Mouse (Mus musculus): ENCODE measurements around the gene Bahcc1.
A peak's percentile ranks its signal among the peaks of the same experiment; 100 is the strongest.

The Bahcc1 gene

GRCm38 (mm10) chr11:120206069-120206668 is 26.6 kb upstream of the Bahcc1 start:
- DNase-seq (ENCODE audit: low spot score in 2 of 2): no peak

- DNase-seq (ENCODE audit: low spot score in 2 of 2): no peak
Observed at GRCm38 (mm10) chr11:120206669-120207090, 26.1 kb upstream of the Bahcc1 start.

- no peak for DNase-seq (ENCODE audit: low spot score in 2 of 2)
Observed at GRCm38 (mm10) chr11:120208848-120209247, 23.9 kb upstream of the Bahcc1 start.

- no peak for DNase-seq (ENCODE audit: low spot score in 2 of 2)
Observed at GRCm38 (mm10) chr11:120209462-120209861, 23.3 kb upstream of the Bahcc1 start.

GRCm38 (mm10) chr11:120215726-120216241 is 17.0 kb upstream of the Bahcc1 start:
- DNase-seq (ENCODE audit: low spot score in 2 of 2): no peak

GRCm38 (mm10) chr11:120216540-120217324 is 16.0 kb upstream of the Bahcc1 start:
- no peak for DNase-seq (ENCODE audit: low spot score in 2 of 2)

GRCm38 (mm10) chr11:120218176-120218856 is 14.4 kb upstream of the Bahcc1 start:
- DNase-seq (ENCODE audit: low spot score in 2 of 2): no peak

GRCm38 (mm10) chr11:120218946-120219345 is 13.8 kb upstream of the Bahcc1 start:
- no peak for DNase-seq (ENCODE audit: low spot score in 2 of 2)

- DNase-seq (ENCODE audit: low spot score in 2 of 2): no peak
Observed at GRCm38 (mm10) chr11:120219916-120220522, 12.7 kb upstream of the Bahcc1 start.

GRCm38 (mm10) chr11:120220963-120221827 is 11.6 kb upstream of the Bahcc1 start:
- DNase-seq (ENCODE audit: low spot score in 2 of 2): no peak

GRCm38 (mm10) chr11:120222425-120223104 is 10.2 kb upstream of the Bahcc1 start:
- no peak for DNase-seq (ENCODE audit: low spot score in 2 of 2)

- peak; percentile 58 to 63 for DNase-seq (ENCODE audit: low spot score in 2 of 2)
Observed at GRCm38 (mm10) chr11:120223586-120224487, 8.9 kb upstream of the Bahcc1 start.

- no peak for DNase-seq (ENCODE audit: low spot score in 2 of 2)
Observed at GRCm38 (mm10) chr11:120224488-120225255, 8.1 kb upstream of the Bahcc1 start.

GRCm38 (mm10) chr11:120225256-120226195 is 7.2 kb upstream of the Bahcc1 start:
- no peak for DNase-seq (ENCODE audit: low spot score in 2 of 2)

GRCm38 (mm10) chr11:120226421-120227280 is 6.1 kb upstream of the Bahcc1 start:
- no peak for DNase-seq (ENCODE audit: low spot score in 2 of 2)

GRCm38 (mm10) chr11:120227571-120228051 is 5.1 kb upstream of the Bahcc1 start:
- no peak for DNase-seq (ENCODE audit: low spot score in 2 of 2)
